Mouse (Mus musculus) CD4-positive, CD25-positive, alpha-beta regulatory T cell, adult 2 months (primary cell): Measurements from ENCODE around the gene Cdc45.

Source experiments
- DNase-seq: peaks from one replicate; pipeline ENCODE4 v3.0.0-alpha.2; 2012; ENCODE audit warnings: low read depth, low spot score

Cdc45 gene

GRCm38 (mm10) chr16:18730640-18731039 lies 81.1 kb downstream of the Cdc45 start:
- no peak for DNase-seq
